Mouse (Mus musculus) MEL (cell line): ENCODE data around the gene Npas3. TPM values are rescaled to one million over a fixed set of nuclear protein-coding genes. Genes with fewer than 3 reads are reported as not detected.

ENCODE experiments used
- DNase-seq: peaks from one replicate; pipeline ENCODE4 v3.0.0; 2011; ENCODE audit warnings: low read depth, low spot score
- H3K27ac ChIP-seq: 2 replicates; pipeline ENCODE4 v1.5.1; 2012; ENCODE audit warnings: low read depth, mild to moderate bottlenecking, control low read depth, low read length, moderate library complexity; ENCODE audit not compliant: control insufficient read depth
- H3K27me3 ChIP-seq, 2 experiments: fragments of 150-350 bp in 1 of 2; sonication (generic) in 1 of 2; 2 replicates each; pipeline ENCODE4 v1.6.1; 2012; ENCODE audit warnings: low read length in 2 of 2, mild to moderate bottlenecking in 2 of 2, improper control_type of control experiment in 1 of 2, moderate library complexity in 1 of 2; ENCODE audit not compliant: insufficient read depth in 2 of 2, control insufficient read depth in 1 of 2
- H3K36me3 ChIP-seq, 2 experiments: 2 replicates each; pipeline ENCODE4 v1.6.1; 2012 to 2014; ENCODE audit warnings: low read length in 2 of 2, improper control_type of control experiment in 1 of 2, inconsistent platforms in 1 of 2, mild to moderate bottlenecking in 1 of 2; ENCODE audit not compliant: insufficient read depth in 2 of 2, control insufficient read depth in 1 of 2
- H3K4me1 ChIP-seq, 2 experiments: fragments of 150-350 bp in 1 of 2; sonication (generic) in 1 of 2; 2 replicates each; pipeline ENCODE4 v1.6.1; 2012; ENCODE audit warnings: low read length in 2 of 2, improper control_type of control experiment in 1 of 2, mild to moderate bottlenecking in 1 of 2; ENCODE audit not compliant: insufficient read depth in 2 of 2, control insufficient read depth in 1 of 2
- H3K4me3 ChIP-seq, 2 experiments: fragments of 150-350 bp in 1 of 2; sonication (generic) in 1 of 2; 2 replicates each; pipeline ENCODE4 v1.5.1; 2012; ENCODE audit warnings: low read depth in 2 of 2, low read length in 2 of 2, mild to moderate bottlenecking in 2 of 2, moderate library complexity in 2 of 2, control low read depth in 1 of 2, improper control_type of control experiment in 1 of 2; ENCODE audit not compliant: control insufficient read depth in 1 of 2, insufficient read depth in 1 of 2
- H3K79me2 ChIP-seq: 2 replicates; pipeline ENCODE4 v1.6.1; 2012; ENCODE audit warnings: mild to moderate bottlenecking, low read length, moderate library complexity; ENCODE audit not compliant: control insufficient read depth, poor library complexity, insufficient read depth
- H3K9ac ChIP-seq: 2 replicates; pipeline ENCODE4 v1.6.1; 2012; ENCODE audit warnings: low read depth, mild to moderate bottlenecking, control low read depth, low read length, moderate library complexity; ENCODE audit not compliant: control insufficient read depth, poor library complexity, severe bottlenecking
- H3K9me3 ChIP-seq: fragments of 150-350 bp; sonication (generic); replicated peaks from 2 replicates; pipeline ENCODE4 v1.6.1; 2012; ENCODE audit warnings: mild to moderate bottlenecking, low read length, improper control_type of control experiment, moderate library complexity; ENCODE audit not compliant: insufficient read depth
- CTCF ChIP-seq, 3 experiments: IDR thresholded peaks in 2 of 3; conservative IDR thresholded peaks in 1 of 3; 2 replicates each; pipeline ENCODE4 v1.5.1; 2011 to 2012; ENCODE audit warnings: low read length in 3 of 3, low read depth in 2 of 3, mild to moderate bottlenecking in 2 of 3, improper control_type of control experiment in 1 of 3, inconsistent platforms in 1 of 3, mixed read lengths in 1 of 3, moderate library complexity in 1 of 3; ENCODE audit not compliant: control insufficient read depth in 1 of 3, insufficient read depth in 1 of 3, poor library complexity in 1 of 3, severe bottlenecking in 1 of 3
- ELF1 ChIP-seq: IDR thresholded peaks from 2 replicates; pipeline ENCODE4 v1.6.1; 2014; ENCODE audit warnings: low read depth, mild to moderate bottlenecking, inconsistent platforms, low read length, improper control_type of control experiment, moderate library complexity
- GATA1 ChIP-seq: IDR thresholded peaks from 2 replicates; pipeline ENCODE4 v1.6.1; 2011; ENCODE audit warnings: low read depth, low read length, improper control_type of control experiment
- MAFK ChIP-seq: IDR thresholded peaks from 2 replicates; pipeline ENCODE4 v1.6.1; 2011; ENCODE audit warnings: low read depth, mild to moderate bottlenecking, low read length, improper control_type of control experiment, borderline replicate concordance
- MAX ChIP-seq: IDR thresholded peaks from 2 replicates; pipeline ENCODE4 v1.6.1; 2011; ENCODE audit warnings: low read length, improper control_type of control experiment
- MAZ ChIP-seq: IDR thresholded peaks from 2 replicates; pipeline ENCODE4 v1.6.1; 2012; ENCODE audit warnings: low read depth, mild to moderate bottlenecking, inconsistent platforms, low read length, improper control_type of control experiment
- MEF2A ChIP-seq: IDR thresholded peaks from 2 replicates; pipeline ENCODE4 v1.6.1; 2014; ENCODE audit warnings: low read depth, mild to moderate bottlenecking, inconsistent platforms, low read length, improper control_type of control experiment; ENCODE audit not compliant: poor library complexity, insufficient replicate concordance, severe bottlenecking; ENCODE audit errors: extremely low read depth
- MXI1 ChIP-seq: IDR thresholded peaks from 2 replicates; pipeline ENCODE4 v1.6.1; 2011; ENCODE audit warnings: mild to moderate bottlenecking, low read depth, low read length, improper control_type of control experiment
- MYC ChIP-seq: IDR thresholded peaks from 2 replicates; pipeline ENCODE4 v1.6.1; 2011; ENCODE audit warnings: low read depth, mild to moderate bottlenecking, low read length, improper control_type of control experiment, moderate library complexity
- NELFE ChIP-seq: IDR thresholded peaks from 2 replicates; pipeline ENCODE4 v1.6.1; 2011; ENCODE audit warnings: low read depth, low read length, improper control_type of control experiment
- POLR2A ChIP-seq, 2 experiments: IDR thresholded peaks; 2 replicates each; pipeline ENCODE4 v1.6.1; 2011 to 2012; ENCODE audit warnings: low read length in 2 of 2, mild to moderate bottlenecking in 2 of 2, control low read depth in 1 of 2, improper control_type of control experiment in 1 of 2, low read depth in 1 of 2, moderate library complexity in 1 of 2; ENCODE audit not compliant: control insufficient read depth in 1 of 2, insufficient read depth in 1 of 2, poor library complexity in 1 of 2
- RCOR1 ChIP-seq: IDR thresholded peaks from 2 replicates; pipeline ENCODE4 v1.6.1; 2012; ENCODE audit warnings: low read depth, mild to moderate bottlenecking, inconsistent platforms, low read length, improper control_type of control experiment
- SMC3 ChIP-seq: IDR thresholded peaks from 2 replicates; pipeline ENCODE4 v1.6.1; 2011; ENCODE audit warnings: low read depth, low read length, improper control_type of control experiment
- TAL1 ChIP-seq: IDR thresholded peaks from 2 replicates; pipeline ENCODE4 v1.6.1; 2012; ENCODE audit warnings: mild to moderate bottlenecking, inconsistent platforms, low read length, moderate library complexity, mixed read lengths
- TBP ChIP-seq: IDR thresholded peaks from 2 replicates; pipeline ENCODE4 v1.8.0; 2011; ENCODE audit warnings: low read depth, low read length, improper control_type of control experiment
- UBTF ChIP-seq: IDR thresholded peaks from 2 replicates; pipeline ENCODE4 v1.6.1; 2012; ENCODE audit warnings: low read depth, mild to moderate bottlenecking, inconsistent platforms, low read length, improper control_type of control experiment, moderate library complexity, borderline replicate concordance; ENCODE audit not compliant: insufficient read depth
- USF2 ChIP-seq, 2 experiments: IDR thresholded peaks; 2 replicates each; pipeline ENCODE4 v1.6.1; 2011 to 2012; ENCODE audit warnings: improper control_type of control experiment in 2 of 2, low read length in 2 of 2, borderline replicate concordance in 1 of 2, inconsistent platforms in 1 of 2, low read depth in 1 of 2, mild to moderate bottlenecking in 1 of 2; ENCODE audit not compliant: insufficient read depth in 1 of 2
- ZC3H11A ChIP-seq: IDR thresholded peaks from 2 replicates; pipeline ENCODE4 v1.6.1; 2012; ENCODE audit warnings: low read depth, mild to moderate bottlenecking, inconsistent platforms, low read length, improper control_type of control experiment
- ZNF384 ChIP-seq: IDR thresholded peaks from 2 replicates; pipeline ENCODE4 v1.6.1; 2012; ENCODE audit warnings: low read depth, mild to moderate bottlenecking, inconsistent platforms, low read length, improper control_type of control experiment
- polyA plus RNA-seq, 2 experiments: library from polyadenylated mRNA; stranded (reverse) in 1 of 2; unstranded in 1 of 2; fragments of >175 nt in 1 of 2; fragments of >200 nt in 1 of 2; gene quantifications; 2 replicates each; pipeline versions ENCODE4 v1.2.1 to v1.2.4; 2012; ENCODE audit warnings: low replicate concordance in 2 of 2, low read depth in 1 of 2; ENCODE audit not compliant: insufficient read length in 2 of 2, insufficient read depth in 1 of 2, missing spikeins in 1 of 2
- total RNA-seq: library from RNA; depleted of rRNA; stranded (reverse); fragments of 300-350 nt; gene quantifications from 2 replicates; pipeline ENCODE4 v1.2.3, GENCODE M21; 2012

Gene Npas3
- total and polyA plus RNA-seq, 3 experiments = not detected

DNA sequence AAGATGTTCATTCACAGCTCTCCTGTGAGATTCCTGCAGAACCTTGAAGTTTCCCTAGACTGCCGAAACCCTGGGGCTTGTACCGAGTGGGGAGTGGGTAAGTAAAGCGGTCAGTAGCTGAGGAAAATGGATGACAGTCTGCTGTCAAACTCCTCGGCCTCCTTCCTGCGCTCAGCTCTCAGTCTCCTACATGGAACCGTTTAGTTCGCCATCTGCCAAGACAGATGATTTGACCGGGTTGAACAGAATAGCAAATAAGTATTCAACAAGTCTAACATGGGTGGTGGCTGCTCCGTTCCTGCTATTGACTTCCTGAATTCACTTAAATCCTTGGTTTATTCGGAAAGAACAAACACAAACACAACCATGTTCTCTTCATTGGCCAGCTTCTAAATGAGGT lies 541.0 kb downstream of the Npas3 start:
- Histone ChIP-seq H3K4me1 (no peaks in the 10 kb centered on the region), H3K27me3 (no peaks in the 10 kb centered on the region), H3K9ac (no peak overlapping the region), H3K27ac (no peak overlapping the region), H3K9me3 (no peaks in the 10 kb centered on the region), H3K36me3 (no peaks in the 10 kb centered on the region), H3K4me3 (no peak overlapping the region), H3K79me2 (no peaks in the 10 kb centered on the region)
- DNase-seq = no peak
- TF ChIP-seq CTCF (IDR thresholded peaks at IDR 0.05 in 2 of 3, conservative IDR thresholded peaks at IDR 0.05 in 1 of 3; ENCODE audit: control insufficient read depth in 1 of 3, insufficient read depth in 1 of 3, low read depth in 2 of 3, low read length in 3 of 3, poor library complexity in 1 of 3, severe bottlenecking in 1 of 3) (no peak), TBP (no peak), TAL1 (no peak), UBTF (no peak), USF2 (IDR thresholded peaks at IDR 0.05; ENCODE audit: borderline replicate concordance in 1 of 2, insufficient read depth in 1 of 2, low read depth in 1 of 2, low read length in 2 of 2) (no peak), ZNF384 (no peak), MYC (no peak), NELFE (no peak), RCOR1 (no peak), MAFK (no peak)

DNA sequence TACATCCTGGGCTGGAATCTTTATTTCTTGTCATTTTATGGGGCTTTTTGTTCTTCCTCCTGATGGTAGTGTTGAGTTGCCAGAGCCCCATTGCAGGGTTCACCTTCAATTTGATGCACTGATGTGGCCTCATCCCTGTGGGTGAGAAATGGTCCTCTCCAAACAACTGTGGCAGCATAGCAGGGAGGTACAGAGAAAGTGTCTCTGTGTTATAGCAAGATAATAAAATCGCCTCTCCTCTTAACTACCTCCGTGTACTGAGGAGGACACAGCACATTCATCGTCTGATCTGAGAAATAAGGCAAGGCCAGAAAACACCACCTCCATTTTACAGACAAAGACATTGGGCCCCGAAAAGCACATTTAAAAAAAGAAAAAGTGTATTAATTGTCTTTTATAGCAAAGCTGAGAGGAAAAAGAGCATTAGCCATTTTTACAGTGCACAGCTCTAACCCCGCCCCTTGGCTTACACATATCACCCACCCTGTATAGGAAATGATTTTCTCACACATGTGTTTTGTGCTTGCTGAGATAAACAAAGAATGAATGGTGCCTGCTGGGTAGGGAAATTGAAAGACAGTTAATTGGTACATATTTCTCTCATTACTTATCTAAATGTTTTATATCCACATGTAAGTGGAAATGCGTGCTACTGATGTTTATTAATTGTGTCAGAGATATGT lies 546.4 kb downstream of the Npas3 start:
- H3K9me3 ChIP-seq = no peaks in the 10 kb centered on the region
- no peak for DNase-seq

More for the DNA sequence above, 546.4 kb downstream of the Npas3 start:
- TF ChIP-seq MEF2A = no peak
- no peak for TF ChIP-seq TBP
- no peak for TF ChIP-seq ZC3H11A
- no peak for TF ChIP-seq MXI1
- TF ChIP-seq POLR2A (IDR thresholded peaks at IDR 0.05; ENCODE audit: control insufficient read depth in 1 of 2, insufficient read depth in 1 of 2, low read depth in 1 of 2, low read length in 2 of 2, poor library complexity in 1 of 2) = no peak
- no peak for TF ChIP-seq USF2 (IDR thresholded peaks at IDR 0.05; ENCODE audit: borderline replicate concordance in 1 of 2, insufficient read depth in 1 of 2, low read depth in 1 of 2, low read length in 2 of 2)
- no peak for TF ChIP-seq MAX
- no peak for TF ChIP-seq ELF1
- no peak for TF ChIP-seq SMC3
- no peak for TF ChIP-seq NELFE
- no peak for TF ChIP-seq GATA1
- no peak for TF ChIP-seq MAZ
- Histone ChIP-seq H3K4me1 (no peaks in the 10 kb centered on the region), H3K27me3 (no peaks in the 10 kb centered on the region), H3K36me3 (no peaks in the 10 kb centered on the region), H3K27ac (no peak overlapping the region), H3K79me2 (no peaks in the 10 kb centered on the region), H3K9ac (no peak overlapping the region), H3K4me3 (no peak overlapping the region)
